Mouse (Mus musculus) gonadal fat pad, adult 2 months (tissue): Measurements from ENCODE around the gene Yap1. TPM values are rescaled to one million over a fixed set of nuclear protein-coding genes. Genes with fewer than 3 reads are reported as not detected.
"Not testable (repeated sequence)": the region's sequence is repeated elsewhere in the genome, so short reads cannot be mapped to it uniquely, and the experiment has no call there.

Experiments used
- DNase-seq: peaks from one replicate; pipeline ENCODE4 v3.0.0-alpha.2; 2012; ENCODE audit warnings: low read depth
- polyA plus RNA-seq: library from polyadenylated mRNA; depleted of rRNA; stranded (reverse); fragments of >200 nt; gene quantifications from 2 replicates; pipeline ENCODE4 v1.2.3, GENCODE M21; 2012; rRNA removed

Gene Yap1
- polyA plus RNA-seq, 1 experiment: 51.5 TPM

DNA sequence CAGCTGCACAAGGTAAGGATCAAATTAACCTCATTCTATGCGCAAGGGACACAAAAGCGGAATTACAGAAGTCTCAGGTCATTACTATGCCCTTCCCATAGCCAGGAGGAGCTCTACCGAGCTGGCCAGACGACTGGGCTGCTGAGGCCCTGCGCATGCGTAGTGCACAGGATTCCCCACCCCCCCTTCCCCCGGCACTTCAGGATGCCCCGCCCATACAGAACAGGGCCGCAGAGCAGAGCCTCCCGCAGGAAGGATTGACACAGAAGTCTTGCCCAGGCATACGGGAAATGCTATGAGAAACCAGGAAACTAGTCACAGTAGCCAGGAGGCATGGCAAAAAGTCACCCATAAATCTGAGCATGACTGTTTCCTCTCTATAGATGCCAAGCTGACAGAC lies 89.9 kb downstream of the Yap1 start:
- DNase-seq: peak; percentile 79

DNA sequence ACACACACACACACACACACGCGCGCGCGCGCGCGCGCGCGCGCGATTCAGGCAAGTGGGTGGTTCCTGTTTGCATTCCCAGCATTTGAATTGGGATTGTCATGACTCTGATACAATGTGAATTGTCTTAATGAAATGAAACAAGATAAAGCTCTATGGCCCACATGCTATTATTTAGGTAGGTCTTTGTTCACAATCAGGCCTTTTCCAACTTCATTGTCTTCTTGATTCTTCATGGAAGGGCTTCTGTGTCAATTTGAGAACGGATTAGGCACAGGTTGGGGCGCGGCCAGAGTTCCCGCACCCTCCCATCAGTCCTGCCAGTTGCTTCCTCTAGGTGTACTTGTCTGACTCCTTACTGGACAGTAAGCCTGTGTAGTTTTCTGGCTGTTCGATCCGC lies 90.4 kb downstream of the Yap1 start:
- no peak for DNase-seq

DNA sequence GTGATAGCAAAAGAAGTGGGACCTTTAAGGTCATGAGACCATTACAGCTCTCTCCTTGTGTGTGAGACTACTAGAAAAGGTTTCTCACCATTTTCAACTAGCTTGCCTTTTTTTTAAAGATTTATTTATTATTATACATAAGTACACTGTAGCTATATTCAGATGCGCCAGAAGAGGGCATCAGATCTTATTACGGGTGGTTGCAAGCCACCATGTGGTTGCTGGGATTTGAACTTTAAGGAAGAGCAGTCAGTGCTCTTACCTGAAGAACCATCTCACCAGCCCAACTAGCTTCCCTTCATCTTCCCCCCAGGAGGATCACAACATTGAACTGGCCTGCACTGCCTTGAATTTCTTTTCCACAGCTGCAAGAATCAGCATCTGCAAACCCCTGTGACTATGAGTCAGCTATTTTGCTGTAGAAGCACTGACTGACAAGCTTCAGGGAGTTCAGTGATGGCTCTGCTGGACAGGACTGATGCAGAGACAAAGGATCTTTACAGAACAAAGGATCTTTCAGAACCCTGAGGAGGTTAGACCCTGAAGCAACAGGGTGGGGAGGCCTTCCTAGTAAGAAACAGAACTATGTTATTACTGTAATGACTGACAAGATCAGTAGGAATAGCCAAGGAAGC lies 96.9 kb downstream of the Yap1 start:
- DNase-seq: no peak

DNA sequence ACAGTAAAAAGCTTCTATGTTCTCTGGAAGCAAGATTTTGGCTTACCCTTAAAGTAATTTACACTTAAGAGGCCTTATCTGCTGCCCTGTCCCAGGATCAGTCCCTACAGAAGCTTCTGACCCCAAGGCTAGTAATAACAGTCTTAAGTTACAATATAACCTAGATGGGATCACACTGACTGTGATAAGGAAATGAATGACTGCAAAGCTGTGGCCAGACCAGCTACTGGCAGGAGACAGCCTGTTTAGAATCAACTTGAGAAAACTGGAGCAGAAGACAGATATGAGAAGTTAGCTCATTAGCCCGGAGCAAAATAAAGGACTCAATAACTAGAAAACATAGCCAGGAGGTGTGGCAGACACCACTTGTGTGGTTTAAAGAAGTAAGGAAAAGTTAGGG lies 97.8 kb downstream of the Yap1 start:
- no peak for DNase-seq

DNA sequence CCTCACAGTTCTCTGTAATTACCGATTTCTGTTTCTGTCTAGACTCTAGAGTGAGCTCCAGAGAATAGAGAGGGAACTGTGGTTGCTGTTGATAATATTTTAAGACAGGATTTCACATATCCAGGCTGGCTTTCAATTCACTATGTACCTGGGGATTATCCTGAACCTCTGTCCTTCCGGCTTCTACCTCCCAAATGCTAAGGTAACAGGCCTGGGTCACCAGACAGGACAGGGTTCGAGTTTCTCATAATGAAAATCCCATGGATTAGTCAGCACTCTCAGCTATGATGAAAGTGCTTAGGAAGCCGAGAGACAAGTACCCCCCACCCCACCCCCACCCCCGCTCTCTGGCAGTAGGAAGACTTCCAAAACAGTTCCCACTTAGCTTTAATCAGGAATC lies 100.6 kb downstream of the Yap1 start:
- no peak for DNase-seq

DNA sequence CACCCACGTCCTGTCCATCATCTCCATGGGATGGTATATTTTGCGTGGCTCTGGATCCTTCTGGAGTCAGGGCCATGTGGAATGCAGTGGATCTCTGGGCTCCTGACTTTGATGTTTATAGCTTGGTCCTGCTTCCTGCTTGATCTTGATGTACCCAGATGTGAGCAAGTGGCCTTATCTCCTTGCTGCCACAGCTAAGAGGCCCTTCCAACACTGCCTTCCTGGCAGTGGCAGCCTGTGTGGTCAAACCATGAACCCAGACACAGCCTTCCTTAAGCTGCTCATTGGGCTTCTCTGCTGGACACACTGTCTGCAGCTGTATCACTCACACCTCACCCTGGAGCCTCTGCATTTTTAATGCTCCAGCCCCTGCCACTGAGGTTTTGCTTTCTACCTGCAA lies 101.1 kb downstream of the Yap1 start:
- no peak for DNase-seq

DNA sequence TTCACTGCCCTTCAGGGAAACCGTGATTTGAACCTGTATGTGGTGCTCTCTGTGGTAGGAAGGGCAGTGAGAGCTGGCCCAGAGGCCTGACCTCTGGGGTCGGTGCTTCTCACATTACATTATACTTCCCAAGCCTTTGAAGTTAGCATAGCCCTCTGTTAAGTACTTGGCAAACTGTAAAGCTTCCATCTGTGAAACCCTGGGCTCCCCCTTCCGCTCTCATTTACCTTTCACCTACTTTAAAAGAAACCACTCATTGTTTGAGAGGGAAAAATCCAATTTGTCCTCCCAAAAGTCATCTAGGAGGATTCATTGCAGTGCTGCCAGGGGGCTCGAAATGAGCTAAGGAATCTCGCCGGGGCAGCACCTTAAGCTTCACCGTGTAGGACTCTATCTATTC lies 102.1 kb downstream of the Yap1 start:
- DNase-seq: no peak

DNA sequence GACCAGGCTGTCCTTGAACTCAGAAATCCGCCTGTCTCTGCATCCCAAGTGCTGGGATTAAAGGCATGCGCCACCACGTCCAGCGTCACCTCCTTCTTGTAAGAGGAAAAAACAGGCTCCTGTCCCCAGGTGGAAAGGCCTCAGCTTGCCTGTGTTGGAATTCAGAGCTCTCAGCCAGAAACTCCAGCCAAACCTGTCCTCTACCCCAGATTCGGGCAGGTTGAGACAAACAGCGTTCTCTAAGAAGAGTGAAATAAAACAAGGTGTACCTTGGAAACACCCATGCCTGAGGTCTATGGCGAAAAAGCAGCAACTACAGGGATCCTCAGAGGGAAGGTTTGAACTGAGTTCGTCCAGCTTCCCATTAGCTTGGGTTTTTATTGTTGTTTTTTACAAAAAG lies 103.4 kb downstream of the Yap1 start:
- DNase-seq: peak; percentile 86

DNA sequence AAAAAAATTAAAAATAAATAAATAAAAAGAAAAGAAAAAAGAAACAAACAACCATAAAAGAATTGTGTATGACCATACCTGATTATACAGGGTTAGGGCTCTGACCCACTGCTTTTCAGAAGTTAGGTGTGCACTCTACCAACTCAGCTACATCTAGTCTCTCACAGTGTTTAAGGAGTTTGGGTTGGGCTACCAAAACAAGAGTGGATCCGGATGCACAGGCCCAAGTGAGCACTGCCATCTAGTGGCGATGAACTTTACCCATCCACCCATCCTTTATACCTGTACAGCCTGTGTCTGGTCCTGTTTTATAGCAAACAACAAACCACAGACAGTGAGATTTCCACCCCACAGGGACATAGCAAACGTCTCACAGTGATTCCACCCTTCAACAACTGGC lies 106.9 kb downstream of the Yap1 start:
- no peak for DNase-seq

DNA sequence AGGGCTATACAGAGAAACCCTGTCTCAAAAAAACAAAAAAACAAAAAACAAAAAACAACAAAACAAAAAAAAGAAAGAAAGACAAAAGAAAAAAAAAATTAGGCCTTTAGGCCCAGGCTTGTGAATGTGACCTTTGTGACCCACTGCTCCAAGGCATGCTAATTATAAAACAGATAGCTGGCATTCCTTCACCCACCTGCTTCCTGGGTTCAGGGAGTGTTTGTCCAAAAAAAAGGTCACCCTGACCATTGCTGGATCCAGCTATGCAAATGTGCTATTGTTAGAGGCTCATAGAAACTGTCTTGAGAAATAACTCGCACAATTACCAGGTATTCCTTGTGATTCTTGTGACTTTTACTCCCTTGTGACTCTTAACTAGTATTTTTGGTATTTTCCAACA lies 112.6 kb downstream of the Yap1 start:
- DNase-seq: not testable (repeated sequence)

DNA sequence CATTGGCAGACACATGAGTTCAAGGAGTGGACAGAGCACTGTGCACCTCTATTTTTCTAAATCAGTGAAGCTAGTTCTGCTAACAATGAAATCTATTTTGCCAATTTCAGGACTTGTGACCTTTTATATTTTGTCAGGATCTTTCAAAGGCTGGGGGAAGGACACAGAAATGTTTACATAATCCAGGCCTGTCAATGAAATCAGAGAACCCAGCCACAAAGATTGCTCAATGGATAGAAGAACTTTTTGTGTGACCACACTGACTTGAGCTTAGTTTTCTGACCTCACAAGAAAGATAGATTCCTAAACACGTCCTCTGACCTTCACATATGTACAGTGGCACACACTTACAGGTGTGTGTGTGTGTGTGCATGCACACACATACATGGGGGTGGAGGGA lies 113.2 kb downstream of the Yap1 start:
- DNase-seq: no peak

DNA sequence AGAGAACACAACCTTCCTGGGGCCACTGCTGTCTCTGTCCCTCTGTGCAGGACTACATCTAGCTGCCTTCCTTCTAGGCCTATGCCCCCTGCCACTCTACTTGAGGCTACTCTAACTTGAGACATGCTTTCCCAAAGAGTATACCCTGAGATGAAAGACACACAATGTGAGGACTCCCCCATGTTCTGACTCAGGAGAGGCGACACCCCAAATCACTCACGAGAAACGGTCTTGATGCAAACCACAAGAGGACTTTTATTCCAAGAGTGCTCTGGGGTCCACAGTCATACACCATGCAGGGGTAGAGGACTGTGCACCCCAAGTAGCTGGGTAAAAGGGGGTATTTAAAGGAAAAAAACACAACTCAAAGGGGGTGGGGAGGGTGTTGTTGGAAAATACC lies 120.0 kb downstream of the Yap1 start:
- DNase-seq: no peak

DNA sequence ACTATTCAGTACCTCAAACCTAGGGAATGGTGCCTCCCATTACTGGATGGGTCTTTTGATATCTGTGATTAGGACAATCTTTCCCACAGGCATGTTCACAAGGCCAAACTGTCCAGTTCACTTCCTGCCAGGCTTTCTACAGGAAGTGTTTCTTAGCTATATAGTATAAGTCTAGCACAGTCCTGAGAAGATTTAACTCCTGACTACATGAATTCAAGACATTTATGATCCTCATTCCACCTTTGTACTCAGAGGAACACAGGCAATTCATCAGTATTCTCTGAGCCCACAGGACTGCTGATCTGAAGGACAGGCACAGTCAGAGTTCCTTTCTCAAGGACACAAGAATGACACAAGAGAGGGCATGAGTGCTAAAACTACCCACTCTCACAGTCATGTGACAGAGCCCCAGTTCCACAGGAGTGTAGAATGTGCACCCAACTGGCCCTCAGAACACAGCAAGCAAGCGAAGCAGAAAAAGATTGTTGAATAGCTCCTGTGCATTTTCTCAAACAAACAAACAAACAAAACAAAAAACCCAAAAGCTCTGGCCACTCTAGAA lies 122.0 kb downstream of the Yap1 start:
- DNase-seq: no peak

Other genes starting within 250 kb of the Yap1 start
- gene Tmem123, start 240.6 kb downstream of the Yap1 start, polyA plus RNA-seq: 80.9 and 81.0 TPM in 2 replicates
- 21.0 and 23.5 TPM in 2 replicates for gene Birc2, start 167.5 kb downstream of the Yap1 start, polyA plus RNA-seq
- 19.0 and 20.5 TPM in 2 replicates for gene Birc3, start 131.4 kb downstream of the Yap1 start, polyA plus RNA-seq
- gene Cfap300, start 38.2 kb upstream of the Yap1 start, polyA plus RNA-seq: 3.3 and 3.4 TPM in 2 replicates
- gene Cep126, start 129.7 kb upstream of the Yap1 start, polyA plus RNA-seq: 1.9 and 4.6 TPM in 2 replicates